Mouse (Mus musculus) embryonic facial prominence, embryonic 12.5 days (tissue): ENCODE measurements at regions not wholly inside any gene's neighbourhood (a gene's known extent, or its start where the extent isn't known, plus 50 kb on each side); places are given as distances from the start of the nearest gene placed in this dataset.

Experiments
- ATAC-seq: fragments of 200-750 bp; cut with Nextera tagmentation; 2 replicates; pipeline ENCODE4 v1.8.0; 2017; ENCODE audit not compliant: insufficient number of reproducible peaks, insufficient read depth, low FRiP score, low TSS enrichment
- H3K27ac ChIP-seq: fragments of 300-500 bp; sonication (generic); 2 replicates; pipeline ENCODE4 v1.5.1; 2016; ENCODE audit warnings: mild to moderate bottlenecking
- H3K27me3 ChIP-seq: fragments of 300-500 bp; sonication (generic); 2 replicates; pipeline ENCODE4 v1.6.1; 2016; ENCODE audit warnings: mild to moderate bottlenecking, moderate library complexity
- H3K36me3 ChIP-seq: fragments of 300-500 bp; sonication (generic); 2 replicates; pipeline ENCODE4 v1.6.1; 2016; ENCODE audit warnings: mild to moderate bottlenecking
- H3K4me1 ChIP-seq: fragments of 300-500 bp; sonication (generic); 2 replicates; pipeline ENCODE4 v1.6.1; 2016
- H3K4me2 ChIP-seq: fragments of 300-500 bp; sonication (generic); replicated peaks from 2 replicates; pipeline ENCODE4 v1.6.1; 2016; ENCODE audit warnings: mild to moderate bottlenecking, moderate library complexity
- H3K4me3 ChIP-seq: fragments of 300-500 bp; sonication (generic); 2 replicates; pipeline ENCODE4 v1.5.1; 2016; ENCODE audit warnings: mild to moderate bottlenecking
- H3K9ac ChIP-seq: fragments of 300-500 bp; sonication (generic); 2 replicates; pipeline ENCODE4 v1.6.1; 2016; ENCODE audit warnings: mild to moderate bottlenecking, moderate library complexity
- H3K9me3 ChIP-seq: fragments of 300-500 bp; sonication (generic); 2 replicates; pipeline ENCODE4 v1.6.1; 2016; ENCODE audit warnings: mild to moderate bottlenecking, moderate library complexity
- WGBS: fragments of 180-500 bp; shearing (Covaris S2); methylation state at CpG from one replicate; pipeline ENCODE4 v1.1.7; 2016; 5-methylcytosine and 5-hydroxymethylcytosine counted together

- no peak overlapping the region for H3K9ac ChIP-seq
- H3K27ac ChIP-seq, result no peak overlapping the region
- no peak overlapping the region for H3K4me3 ChIP-seq
- no peak for ATAC-seq
- no peaks in the 10 kb centered on the region for H3K36me3 ChIP-seq
- H3K4me1 ChIP-seq, result peaks cover 31% of the 10 kb centered on the region
- no peaks in the 10 kb centered on the region for H3K9me3 ChIP-seq
- peaks cover 27% of the 10 kb centered on the region for H3K27me3 ChIP-seq
- 19% methylated on average over 10 of the region's 10 CpGs for WGBS
- H3K4me2 ChIP-seq, result no peak overlapping the region
Measured at GRCm38 (mm10) chr16:29728769-29729481, 149.8 kb downstream of the Opa1 start.

- WGBS, result 20% methylated on average over 5 of the region's 5 CpGs
- ATAC-seq, result no peak
- Histone ChIP-seq H3K9ac (no peak overlapping the region), H3K27me3 (peaks cover 27% of the 10 kb centered on the region), H3K27ac (0 out of 2 replicates have a peak overlapping the region, but pooled peaks have one; percentile 25), H3K36me3 (no peaks in the 10 kb centered on the region), H3K9me3 (no peaks in the 10 kb centered on the region), H3K4me2 (no peak overlapping the region), H3K4me3 (no peak overlapping the region), H3K4me1 (peaks cover 42% of the 10 kb centered on the region)
Measured at GRCm38 (mm10) chr16:29730010-29730409, 150.9 kb downstream of the Opa1 start.

- H3K4me1 ChIP-seq, result peaks cover 57% of the 10 kb centered on the region
- peaks cover 11% of the 10 kb centered on the region for H3K27me3 ChIP-seq
- no peak for ATAC-seq
Measured at GRCm38 (mm10) chr16:29732889-29733288, 153.8 kb downstream of the Opa1 start.

GRCm38 (mm10) chr16:29733847-29734246 lies 154.7 kb downstream of the Opa1 start:
- Histone ChIP-seq H3K4me1 (peaks cover 54% of the 10 kb centered on the region), H3K9me3 (no peaks in the 10 kb centered on the region), H3K27ac (no peak overlapping the region), H3K36me3 (no peaks in the 10 kb centered on the region), H3K4me3 (no peak overlapping the region), H3K27me3 (peaks cover 7% of the 10 kb centered on the region; the same call in 1 of the 2 replicates), H3K4me2 (no peak overlapping the region), H3K9ac (no peak overlapping the region)
- 50% methylated on average over 10 of the region's 10 CpGs for WGBS
- ATAC-seq, result no peak

More at GRCm38 (mm10) chr16:29732889-29733288, 153.8 kb downstream of the Opa1 start:
- Histone ChIP-seq H3K27ac (no peak overlapping the region), H3K4me3 (no peak overlapping the region), H3K9me3 (no peaks in the 10 kb centered on the region), H3K4me2 (no peak overlapping the region), H3K36me3 (no peaks in the 10 kb centered on the region), H3K9ac (no peak overlapping the region)
- WGBS, result 46% methylated on average over 1 of the region's 1 CpGs

- peaks cover 50% of the 10 kb centered on the region for H3K4me1 ChIP-seq
- peak overlapping the region; percentile 32 for H3K4me2 ChIP-seq
- H3K4me3 ChIP-seq, result no peak overlapping the region
- H3K9ac ChIP-seq, result no peak overlapping the region
- peak overlapping the region; percentile 85 for H3K27ac ChIP-seq
- no peak for ATAC-seq
- H3K36me3 ChIP-seq, result no peaks in the 10 kb centered on the region
- no peaks in the 10 kb centered on the region for H3K9me3 ChIP-seq
- 5% methylated on average over 1 of the region's 1 CpGs for WGBS
- peaks cover 7% of the 10 kb centered on the region; the same call in 1 of the 2 replicates for H3K27me3 ChIP-seq
Measured at GRCm38 (mm10) chr16:29734324-29734723, 155.2 kb downstream of the Opa1 start.

- WGBS, result under 1% methylated on average over 12 of the region's 12 CpGs
- H3K9ac ChIP-seq, result no peak overlapping the region
- peaks cover 45% of the 10 kb centered on the region for H3K4me1 ChIP-seq
- no peak overlapping the region for H3K4me3 ChIP-seq
- no peaks in the 10 kb centered on the region for H3K9me3 ChIP-seq
- H3K27me3 ChIP-seq, result peaks cover 7% of the 10 kb centered on the region; the same call in 1 of the 2 replicates
- peak; percentile 80 for ATAC-seq
- H3K27ac ChIP-seq, result peak overlapping the region; percentile 85
- no peaks in the 10 kb centered on the region for H3K36me3 ChIP-seq
- H3K4me2 ChIP-seq, result peak overlapping the region; percentile 32
Measured at GRCm38 (mm10) chr16:29734738-29735250, 155.7 kb downstream of the Opa1 start.

GRCm38 (mm10) chr16:29735371-29736008 lies 156.4 kb downstream of the Opa1 start:
- Histone ChIP-seq H3K27ac (peak overlapping the region; percentile 85), H3K4me3 (no peak overlapping the region), H3K9me3 (no peaks in the 10 kb centered on the region), H3K4me1 (peaks cover 38% of the 10 kb centered on the region), H3K36me3 (no peaks in the 10 kb centered on the region), H3K4me2 (peak overlapping the region; percentile 32), H3K9ac (no peak overlapping the region), H3K27me3 (peaks cover 7% of the 10 kb centered on the region; the same call in 1 of the 2 replicates)
- WGBS, result 2% methylated on average over 12 of the region's 12 CpGs
- ATAC-seq, result peak; percentile 32

GRCm38 (mm10) chr16:29736211-29736610 lies 157.1 kb downstream of the Opa1 start:
- no peak overlapping the region for H3K4me2 ChIP-seq
- H3K4me3 ChIP-seq, result no peak overlapping the region
- ATAC-seq, result no peak
- WGBS, result 46% methylated on average over 9 of the region's 9 CpGs
- H3K9ac ChIP-seq, result no peak overlapping the region
- 0 out of 2 replicates have a peak, but pooled peaks cover 4% of the 10 kb centered on the region for H3K27me3 ChIP-seq
- H3K4me1 ChIP-seq, result peaks cover 35% of the 10 kb centered on the region
- no peaks in the 10 kb centered on the region for H3K9me3 ChIP-seq
- H3K36me3 ChIP-seq, result no peaks in the 10 kb centered on the region
- 0 out of 2 replicates have a peak overlapping the region, but pooled peaks have one; percentile 85 for H3K27ac ChIP-seq

GRCm38 (mm10) chr16:29738075-29738474 lies 158.9 kb downstream of the Opa1 start:
- H3K9ac ChIP-seq, result no peak overlapping the region
- no peak for ATAC-seq
- H3K27ac ChIP-seq, result no peak overlapping the region
- H3K4me1 ChIP-seq, result peaks cover 41% of the 10 kb centered on the region
- H3K4me2 ChIP-seq, result no peak overlapping the region
- no peak overlapping the region for H3K4me3 ChIP-seq
- H3K27me3 ChIP-seq, result no peaks in the 10 kb centered on the region
- 91% methylated on average over 9 of the region's 9 CpGs for WGBS
- H3K9me3 ChIP-seq, result no peaks in the 10 kb centered on the region
- H3K36me3 ChIP-seq, result no peaks in the 10 kb centered on the region

GRCm38 (mm10) chr16:29742497-29743230 lies 163.5 kb downstream of the Opa1 start:
- H3K27ac ChIP-seq, result no peak overlapping the region
- no peaks in the 10 kb centered on the region for H3K27me3 ChIP-seq
- H3K4me2 ChIP-seq, result no peak overlapping the region
- H3K4me1 ChIP-seq, result peaks cover 11% of the 10 kb centered on the region
- 31% methylated on average over 14 of the region's 14 CpGs for WGBS
- no peak for ATAC-seq
- H3K4me3 ChIP-seq, result no peak overlapping the region
- no peaks in the 10 kb centered on the region for H3K36me3 ChIP-seq
- H3K9ac ChIP-seq, result no peak overlapping the region
- H3K9me3 ChIP-seq, result 0 out of 2 replicates have a peak, but pooled peaks cover 5% of the 10 kb centered on the region

GRCm38 (mm10) chr16:29745486-29745885 lies 166.4 kb downstream of the Opa1 start:
- Histone ChIP-seq H3K27me3 (no peaks in the 10 kb centered on the region), H3K36me3 (no peaks in the 10 kb centered on the region), H3K27ac (no peak overlapping the region), H3K9ac (no peak overlapping the region), H3K4me1 (peaks cover 11% of the 10 kb centered on the region), H3K4me3 (no peak overlapping the region), H3K9me3 (0 out of 2 replicates have a peak, but pooled peaks cover 5% of the 10 kb centered on the region), H3K4me2 (no peak overlapping the region)
- 86% methylated on average over 5 of the region's 5 CpGs for WGBS
- no peak for ATAC-seq
